Mouse (Mus musculus): ENCODE results near the gene Btg2. TPM values are rescaled to one million over a fixed set of nuclear protein-coding genes. Genes with fewer than 3 reads are reported as not detected.

Gene Btg2
- polyA plus RNA-seq, 1 experiment: 19.8 TPM

GRCm38 (mm10) chr1:134055666-134056245 is 23.2 kb downstream of the Btg2 start:
- Histone ChIP-seq H3K4me1 (ENCODE audit: control insufficient read depth, insufficient read depth, low read length) (peaks cover 2% of the 10 kb centered on the region; the same call in 1 of the 2 replicates), H3K27ac (ENCODE audit: insufficient read depth, low read length) (no peak overlapping the region), H3K4me3 (ENCODE audit: insufficient read depth, low read length) (no peak overlapping the region)
- TF ChIP-seq POLR2A (IDR thresholded peaks at IDR 0.05; ENCODE audit: extremely low read depth, insufficient read depth, low read length): no peak
- TF ChIP-seq CTCF (IDR thresholded peaks at IDR 0.05; ENCODE audit: extremely low read depth, insufficient read depth, low read length): no peak

GRCm38 (mm10) chr1:134055058-134055457 is 23.9 kb downstream of the Btg2 start:
- Histone ChIP-seq H3K27ac (ENCODE audit: insufficient read depth, low read length) (no peak overlapping the region), H3K4me1 (ENCODE audit: control insufficient read depth, insufficient read depth, low read length) (no peaks in the 10 kb centered on the region; the same call in 1 of the 2 replicates), H3K4me3 (ENCODE audit: insufficient read depth, low read length) (no peak overlapping the region)
- TF ChIP-seq CTCF (IDR thresholded peaks at IDR 0.05; ENCODE audit: extremely low read depth, insufficient read depth, low read length) (no peak), POLR2A (IDR thresholded peaks at IDR 0.05; ENCODE audit: extremely low read depth, insufficient read depth, low read length) (no peak)

- no peaks in the 10 kb centered on the region for H3K4me1 ChIP-seq (ENCODE audit: control insufficient read depth, insufficient read depth, low read length)
- no peak overlapping the region for H3K27ac ChIP-seq (ENCODE audit: insufficient read depth, low read length)
- TF ChIP-seq CTCF (IDR thresholded peaks at IDR 0.05; ENCODE audit: extremely low read depth, insufficient read depth, low read length) (peak; percentile 95), POLR2A (IDR thresholded peaks at IDR 0.05; ENCODE audit: extremely low read depth, insufficient read depth, low read length) (no peak)
- H3K4me3 ChIP-seq (ENCODE audit: insufficient read depth, low read length): no peak overlapping the region
These were observed 25.7 kb downstream of the Btg2 start for GRCm38 (mm10) chr1:134053207-134053606.

GRCm38 (mm10) chr1:134049542-134049941 is 29.4 kb downstream of the Btg2 start:
- no peaks in the 10 kb centered on the region for H3K4me1 ChIP-seq (ENCODE audit: control insufficient read depth, insufficient read depth, low read length)
- H3K4me3 ChIP-seq (ENCODE audit: insufficient read depth, low read length): no peak overlapping the region
- H3K27ac ChIP-seq (ENCODE audit: insufficient read depth, low read length): no peak overlapping the region
- no peak for TF ChIP-seq POLR2A (IDR thresholded peaks at IDR 0.05; ENCODE audit: extremely low read depth, insufficient read depth, low read length)
- no peak for TF ChIP-seq CTCF (IDR thresholded peaks at IDR 0.05; ENCODE audit: extremely low read depth, insufficient read depth, low read length)

- no peaks in the 10 kb centered on the region for H3K4me1 ChIP-seq (ENCODE audit: control insufficient read depth, insufficient read depth, low read length)
- TF ChIP-seq POLR2A (IDR thresholded peaks at IDR 0.05; ENCODE audit: extremely low read depth, insufficient read depth, low read length) (no peak), CTCF (IDR thresholded peaks at IDR 0.05; ENCODE audit: extremely low read depth, insufficient read depth, low read length) (peak; percentile 97)
- H3K27ac ChIP-seq (ENCODE audit: insufficient read depth, low read length): no peak overlapping the region
- no peak overlapping the region for H3K4me3 ChIP-seq (ENCODE audit: insufficient read depth, low read length)
These were observed 30.2 kb downstream of the Btg2 start for GRCm38 (mm10) chr1:134048759-134049158.

GRCm38 (mm10) chr1:134047431-134047830 is 31.5 kb downstream of the Btg2 start:
- no peak overlapping the region for H3K4me3 ChIP-seq (ENCODE audit: insufficient read depth, low read length)
- no peaks in the 10 kb centered on the region; the same call in 1 of the 2 replicates for H3K4me1 ChIP-seq (ENCODE audit: control insufficient read depth, insufficient read depth, low read length)
- TF ChIP-seq POLR2A (IDR thresholded peaks at IDR 0.05; ENCODE audit: extremely low read depth, insufficient read depth, low read length): no peak
- no peak for TF ChIP-seq CTCF (IDR thresholded peaks at IDR 0.05; ENCODE audit: extremely low read depth, insufficient read depth, low read length)
- no peak overlapping the region for H3K27ac ChIP-seq (ENCODE audit: insufficient read depth, low read length)

- TF ChIP-seq POLR2A (IDR thresholded peaks at IDR 0.05; ENCODE audit: extremely low read depth, insufficient read depth, low read length): no peak
- TF ChIP-seq CTCF (IDR thresholded peaks at IDR 0.05; ENCODE audit: extremely low read depth, insufficient read depth, low read length): no peak
- Histone ChIP-seq H3K4me1 (ENCODE audit: control insufficient read depth, insufficient read depth, low read length) (no peaks in the 10 kb centered on the region; the same call in 1 of the 2 replicates), H3K4me3 (ENCODE audit: insufficient read depth, low read length) (no peak overlapping the region), H3K27ac (ENCODE audit: insufficient read depth, low read length) (no peak overlapping the region)
These were observed 32.5 kb downstream of the Btg2 start for GRCm38 (mm10) chr1:134046387-134046786.

- TF ChIP-seq CTCF (IDR thresholded peaks at IDR 0.05; ENCODE audit: extremely low read depth, insufficient read depth, low read length): peak; percentile 90
- peak; percentile 36; the same call in 1 of the 2 replicates for TF ChIP-seq POLR2A (IDR thresholded peaks at IDR 0.05; ENCODE audit: extremely low read depth, insufficient read depth, low read length)
- Histone ChIP-seq H3K27ac (ENCODE audit: insufficient read depth, low read length) (no peak overlapping the region), H3K4me3 (ENCODE audit: insufficient read depth, low read length) (no peak overlapping the region), H3K4me1 (ENCODE audit: control insufficient read depth, insufficient read depth, low read length) (no peaks in the 10 kb centered on the region; the same call in 1 of the 2 replicates)
These were observed 32.9 kb downstream of the Btg2 start for GRCm38 (mm10) chr1:134045971-134046370.

- no peak overlapping the region for H3K27ac ChIP-seq (ENCODE audit: insufficient read depth, low read length)
- H3K4me1 ChIP-seq (ENCODE audit: control insufficient read depth, insufficient read depth, low read length): no peaks in the 10 kb centered on the region; the same call in 1 of the 2 replicates
- no peak overlapping the region for H3K4me3 ChIP-seq (ENCODE audit: insufficient read depth, low read length)
- no peak for TF ChIP-seq CTCF (IDR thresholded peaks at IDR 0.05; ENCODE audit: extremely low read depth, insufficient read depth, low read length)
- TF ChIP-seq POLR2A (IDR thresholded peaks at IDR 0.05; ENCODE audit: extremely low read depth, insufficient read depth, low read length): no peak
These were observed 34.1 kb downstream of the Btg2 start for GRCm38 (mm10) chr1:134044805-134045204.

- Histone ChIP-seq H3K4me1 (ENCODE audit: control insufficient read depth, insufficient read depth, low read length) (no peaks in the 10 kb centered on the region; the same call in 1 of the 2 replicates), H3K27ac (ENCODE audit: insufficient read depth, low read length) (no peak overlapping the region), H3K4me3 (ENCODE audit: insufficient read depth, low read length) (no peak overlapping the region)
- TF ChIP-seq CTCF (IDR thresholded peaks at IDR 0.05; ENCODE audit: extremely low read depth, insufficient read depth, low read length) (no peak), POLR2A (IDR thresholded peaks at IDR 0.05; ENCODE audit: extremely low read depth, insufficient read depth, low read length) (no peak)
These were observed 36.6 kb downstream of the Btg2 start for GRCm38 (mm10) chr1:134042341-134042740.
